Mouse (Mus musculus) midbrain, embryonic 14.5 days (tissue): Measurements from ENCODE around the gene Ccdc32. TPM values are rescaled to one million over a fixed set of nuclear protein-coding genes. Genes with fewer than 3 reads are reported as not detected.
A peak's percentile ranks its signal among the peaks of the same experiment; 100 is the strongest.

Experiments
- ATAC-seq: fragments of 200-750 bp; cut with Nextera tagmentation; 2 replicates; pipeline ENCODE4 v1.8.0; 2017; ENCODE audit warnings: moderate number of reproducible peaks, moderate library complexity; ENCODE audit not compliant: low FRiP score, low TSS enrichment
- DNase-seq: peaks from one replicate; pipeline ENCODE4 v3.0.0-alpha.2; 2015
- H3K27ac ChIP-seq: fragments of 300-500 bp; sonication (generic); replicated peaks from 2 replicates; pipeline ENCODE4 v1.5.1; 2014; ENCODE audit warnings: mild to moderate bottlenecking, low read depth, low read length, moderate library complexity
- H3K27me3 ChIP-seq: fragments of 300-500 bp; sonication (generic); 2 replicates; pipeline ENCODE4 v1.6.1; 2014; ENCODE audit warnings: low read length, control low read depth, mixed read lengths; ENCODE audit not compliant: control insufficient read depth, insufficient read depth
- H3K36me3 ChIP-seq: fragments of 300-500 bp; sonication (generic); 2 replicates; pipeline ENCODE4 v1.6.1; 2014; ENCODE audit warnings: low read length, control low read depth; ENCODE audit not compliant: control insufficient read depth, insufficient read depth
- H3K4me1 ChIP-seq: fragments of 300-500 bp; sonication (generic); 2 replicates; pipeline ENCODE4 v1.6.1; 2014; ENCODE audit warnings: mild to moderate bottlenecking, antibody characterized with exemption, low read length, control low read depth; ENCODE audit not compliant: control insufficient read depth, insufficient read depth
- H3K4me2 ChIP-seq: fragments of 300-500 bp; sonication (generic); 2 replicates; pipeline ENCODE4 v1.6.1; 2014; ENCODE audit warnings: mild to moderate bottlenecking, low read length, moderate library complexity
- H3K4me3 ChIP-seq: fragments of 300-500 bp; sonication (generic); replicated peaks from 2 replicates; pipeline ENCODE4 v1.5.1; 2014; ENCODE audit warnings: low read depth, low read length
- H3K9ac ChIP-seq: fragments of 300-500 bp; sonication (generic); replicated peaks from 2 replicates; pipeline ENCODE4 v1.6.1; 2014; ENCODE audit warnings: mild to moderate bottlenecking, low read length, moderate library complexity
- H3K9me3 ChIP-seq: fragments of 300-500 bp; sonication (generic); 2 replicates; pipeline ENCODE4 v1.6.1; 2016; ENCODE audit warnings: low read length, control low read depth, mixed read lengths; ENCODE audit not compliant: control insufficient read depth
- WGBS: fragments of 180-500 bp; shearing (Covaris S2); extraction: QIAGEN DNeasy Blood & Tissue Kit; methylation state at CpG from one replicate; pipeline ENCODE4 v1.1.7; 2014; 5-methylcytosine and 5-hydroxymethylcytosine counted together
- polyA plus RNA-seq: library from polyadenylated mRNA; unstranded; fragments of >200 nt; fragmentation: Nextera tagmentation; extraction: Ambion mirVana; gene quantifications from 2 replicates; pipeline ENCODE4 v1.2.1, GENCODE M21; 2014

Gene Ccdc32
- polyA plus RNA-seq, 1 experiment from 2014 or later: 37.0 TPM

DNA sequence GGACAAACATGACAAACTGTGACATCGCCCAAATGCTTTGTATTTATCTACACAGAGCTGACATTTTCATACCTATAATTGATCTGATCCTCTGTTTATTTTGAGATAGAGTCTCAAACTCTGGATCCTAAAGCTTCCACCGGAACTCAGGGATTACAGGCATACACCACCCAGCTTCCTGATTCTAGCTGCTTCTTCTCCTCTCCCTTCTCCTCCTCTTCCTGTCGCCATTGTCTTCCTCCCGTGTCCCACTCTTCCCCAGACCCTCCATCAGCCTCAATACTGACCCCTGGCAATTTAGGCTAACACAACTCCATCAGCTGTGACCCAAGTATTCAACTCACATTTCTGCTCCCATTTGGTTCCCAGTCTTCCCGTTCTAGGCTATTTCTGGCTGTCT is 52.3 kb downstream of the Ccdc32 start:
- Histone ChIP-seq H3K9me3 (no peaks in the 10 kb centered on the region), H3K4me3 (peak overlapping the region; percentile 57), H3K9ac (peak overlapping the region; percentile 73; the same call in 1 of the 2 replicates), H3K27ac (no peak overlapping the region), H3K36me3 (no peaks in the 10 kb centered on the region), H3K27me3 (peaks cover 42% of the 10 kb centered on the region), H3K4me2 (peak overlapping the region; percentile 87), H3K4me1 (peaks cover 6% of the 10 kb centered on the region)
- DNase-seq (no peak), ATAC-seq (no peak)
- 18% methylated on average over 5 of the region's 5 CpGs for WGBS

DNA sequence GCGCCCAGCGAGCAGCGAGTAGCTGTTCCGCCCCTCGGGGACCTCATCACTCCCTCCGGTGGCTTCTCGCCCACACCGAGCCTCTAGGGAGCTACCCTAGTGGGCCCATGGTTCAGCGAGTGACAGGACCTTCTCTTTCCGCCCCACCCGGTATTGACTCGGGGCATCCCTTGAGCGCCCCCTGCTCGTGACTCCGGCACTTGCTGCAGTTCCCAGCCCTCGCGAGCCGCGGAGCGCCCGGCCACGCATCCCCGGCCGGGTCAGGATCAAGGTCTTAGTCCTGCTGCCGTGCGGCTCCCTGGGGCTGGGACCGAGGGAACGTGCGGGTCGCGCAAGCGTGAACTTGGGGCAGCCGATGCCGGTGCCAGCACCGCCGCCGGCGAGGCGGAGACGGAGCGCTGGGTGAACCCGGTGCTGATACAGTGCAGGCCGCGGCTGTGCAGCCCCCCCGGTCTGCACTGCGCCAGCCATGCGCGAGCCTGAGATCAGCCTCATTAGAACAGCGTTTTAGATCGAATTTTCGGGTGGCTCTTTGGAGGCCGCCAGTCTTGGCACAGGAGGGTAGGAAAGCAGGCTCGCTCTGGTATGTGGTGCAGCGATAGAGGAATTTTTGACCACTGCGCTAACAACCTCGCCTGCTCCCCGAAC is 52.8 kb downstream of the Ccdc32 start:
- 2% methylated on average over 57 of the region's 57 CpGs for WGBS
- Histone ChIP-seq H3K36me3 (no peaks in the 10 kb centered on the region), H3K4me3 (peak overlapping the region; percentile 57), H3K4me2 (peak overlapping the region; percentile 87), H3K27me3 (peaks cover 42% of the 10 kb centered on the region), H3K27ac (no peak overlapping the region), H3K9me3 (no peaks in the 10 kb centered on the region), H3K9ac (peak overlapping the region; percentile 73), H3K4me1 (peaks cover 6% of the 10 kb centered on the region)
- ATAC-seq (peak; percentile 78), DNase-seq (peak; percentile 87)

DNA sequence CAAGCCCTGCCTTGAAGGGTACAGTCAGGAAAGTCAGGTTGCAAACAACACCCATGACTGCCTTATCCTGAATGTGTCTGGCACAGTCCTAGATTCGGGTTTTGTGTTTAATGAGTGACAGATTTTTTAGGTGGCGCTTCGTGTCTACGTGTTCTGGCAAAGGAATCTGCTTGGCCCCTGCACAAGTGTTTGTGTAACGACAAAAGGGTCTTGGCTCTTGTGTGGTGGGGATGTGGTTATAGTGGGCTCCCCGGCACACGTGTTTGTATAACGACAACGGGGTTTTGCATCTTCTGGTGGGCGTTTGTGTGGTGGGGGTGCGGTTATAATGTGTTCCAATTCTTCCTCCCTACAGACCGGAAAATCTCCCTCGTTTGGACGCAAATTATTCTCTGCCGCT is 53.3 kb downstream of the Ccdc32 start:
- Histone ChIP-seq H3K27ac (no peak overlapping the region), H3K4me1 (peaks cover 6% of the 10 kb centered on the region), H3K9me3 (no peaks in the 10 kb centered on the region), H3K4me3 (peak overlapping the region; percentile 57), H3K9ac (peak overlapping the region; percentile 73), H3K4me2 (peak overlapping the region; percentile 87), H3K36me3 (no peaks in the 10 kb centered on the region), H3K27me3 (peaks cover 42% of the 10 kb centered on the region)
- ATAC-seq (0 out of 2 replicates have a peak, but pooled peaks have one; percentile 19), DNase-seq (peak; percentile 51)
- 4% methylated on average over 15 of the region's 15 CpGs for WGBS

DNA sequence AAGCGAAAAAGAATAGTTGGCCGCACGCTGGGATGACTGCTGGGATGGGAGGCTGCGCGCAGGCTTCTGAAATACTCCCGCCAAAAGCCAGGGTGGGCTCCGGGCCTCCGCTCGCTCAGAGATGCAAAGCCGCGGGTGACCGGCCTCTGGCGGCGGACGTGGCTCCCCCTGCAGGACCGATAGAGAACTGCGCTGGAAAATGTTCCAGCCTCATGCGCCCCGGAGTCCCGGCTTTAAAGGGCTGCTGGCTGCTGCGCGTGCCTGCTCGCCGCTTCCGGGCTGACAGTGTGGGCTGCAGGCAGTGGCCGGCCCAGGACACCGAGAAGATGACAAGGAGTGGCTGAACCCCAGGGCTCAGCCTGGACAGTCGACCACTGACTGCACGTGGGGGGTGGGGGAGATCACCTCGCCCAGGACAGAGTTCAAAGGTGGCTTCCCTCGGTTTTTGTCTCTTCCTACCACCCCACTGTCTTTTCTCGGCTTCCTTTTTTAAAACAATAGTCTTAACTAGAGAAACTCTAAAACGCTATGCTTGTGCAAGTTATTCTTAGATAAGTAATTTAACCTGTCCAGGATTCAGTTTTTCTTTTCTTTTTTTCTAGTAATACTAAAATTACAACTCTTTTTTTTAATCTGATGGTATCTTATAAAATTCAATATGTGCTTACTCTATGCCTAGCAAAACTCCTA is 56.4 kb downstream of the Ccdc32 start:
- 1% methylated on average over 33 of the region's 33 CpGs for WGBS
- H3K4me3 ChIP-seq: peak overlapping the region; percentile 33
- H3K4me2 ChIP-seq: peak overlapping the region; percentile 68
- no peaks in the 10 kb centered on the region for H3K36me3 ChIP-seq
- peaks cover 6% of the 10 kb centered on the region for H3K4me1 ChIP-seq
- no peak overlapping the region for H3K27ac ChIP-seq
- peak overlapping the region; percentile 48; the same call in 1 of the 2 replicates for H3K9ac ChIP-seq
- H3K27me3 ChIP-seq: peaks cover 39% of the 10 kb centered on the region
- DNase-seq (peak; percentile 93), ATAC-seq (peak; percentile 69)
- H3K9me3 ChIP-seq: no peaks in the 10 kb centered on the region

DNA sequence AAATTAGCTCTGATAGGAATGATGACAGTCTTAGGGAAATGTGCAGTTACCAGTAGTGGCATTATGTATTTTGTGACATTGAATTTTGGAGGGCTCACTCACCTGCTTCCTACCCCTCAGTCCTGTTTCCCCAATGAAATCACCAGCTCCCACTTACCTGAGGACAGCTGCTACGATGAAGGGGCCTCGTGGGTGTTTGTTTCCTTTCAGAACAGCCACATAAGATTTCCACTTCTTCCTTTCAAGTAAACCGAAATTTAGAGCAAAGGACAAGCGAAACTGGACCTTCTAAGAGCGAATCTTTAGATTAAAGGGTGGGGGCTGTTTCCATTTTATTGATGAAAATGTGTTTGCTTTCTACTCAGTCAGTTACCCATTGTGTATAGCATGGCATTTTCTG is 57.1 kb downstream of the Ccdc32 start:
- H3K4me3 ChIP-seq: peak overlapping the region; percentile 33; the same call in 1 of the 2 replicates
- no peak for ATAC-seq
- H3K36me3 ChIP-seq: no peaks in the 10 kb centered on the region
- H3K4me2 ChIP-seq: peak overlapping the region; percentile 68
- no peak for DNase-seq
- H3K9me3 ChIP-seq: no peaks in the 10 kb centered on the region
- H3K4me1 ChIP-seq: peaks cover 6% of the 10 kb centered on the region
- H3K9ac ChIP-seq: no peak overlapping the region
- 78% methylated on average over 5 of the region's 5 CpGs for WGBS
- H3K27ac ChIP-seq: no peak overlapping the region
- H3K27me3 ChIP-seq: peaks cover 31% of the 10 kb centered on the region

DNA sequence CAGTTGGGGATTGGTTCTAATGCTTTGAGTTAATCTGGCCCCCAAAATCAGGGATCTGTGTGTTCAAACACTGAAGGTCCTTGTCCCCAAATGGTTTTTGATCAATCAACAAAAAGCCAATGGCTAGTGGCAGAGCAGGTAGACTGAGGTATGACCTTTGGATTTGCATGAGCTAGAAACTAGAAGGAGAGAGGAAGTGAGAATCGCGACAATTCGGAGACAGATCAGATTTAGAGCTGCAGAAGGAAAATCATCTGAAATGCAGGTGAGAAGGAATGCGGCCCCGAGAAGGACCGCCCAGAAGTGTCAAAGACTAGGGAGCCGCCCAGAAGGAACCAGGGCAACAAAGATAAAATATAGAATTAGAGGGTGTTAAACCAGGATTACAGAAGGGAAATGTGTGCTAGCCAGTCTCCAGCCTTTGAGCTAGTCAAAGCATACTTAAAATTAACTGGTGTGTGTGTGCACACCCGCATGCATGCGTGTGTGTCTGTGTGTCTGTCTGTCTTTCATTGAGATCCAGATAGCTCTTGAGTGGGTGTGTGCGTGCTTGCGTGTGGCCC is 59.5 kb downstream of the Ccdc32 start:
- Histone ChIP-seq H3K4me3 (no peak overlapping the region), H3K4me2 (no peak overlapping the region), H3K27me3 (peaks cover 15% of the 10 kb centered on the region), H3K27ac (no peak overlapping the region), H3K4me1 (no peaks in the 10 kb centered on the region), H3K9ac (no peak overlapping the region), H3K36me3 (no peaks in the 10 kb centered on the region), H3K9me3 (no peaks in the 10 kb centered on the region)
- DNase-seq (no peak), ATAC-seq (no peak)
- 89% methylated on average over 11 of the region's 11 CpGs for WGBS

Other genes starting within 250 kb of the Ccdc32 start
- gene Disp2, start 249.7 kb downstream of the Ccdc32 start, polyA plus RNA-seq: 49.8 and 50.4 TPM in 2 replicates
- gene Knstrn, start 215.4 kb downstream of the Ccdc32 start, polyA plus RNA-seq: 17.8 and 32.5 TPM in 2 replicates
- 32.0 and 33.8 TPM in 2 replicates for gene Ivd, start 167.4 kb downstream of the Ccdc32 start, polyA plus RNA-seq
- 2.0 and 5.2 TPM in 2 replicates for gene Bahd1, start 129.0 kb downstream of the Ccdc32 start, polyA plus RNA-seq
- gene Chst14, start 102.9 kb downstream of the Ccdc32 start, polyA plus RNA-seq: 3.0 and 7.1 TPM in 2 replicates
- gene Rpusd2, start 5.4 kb upstream of the Ccdc32 start, polyA plus RNA-seq: 4.5 and 5.0 TPM in 2 replicates
- gene Knl1, start 17.7 kb upstream of the Ccdc32 start, polyA plus RNA-seq: 7.1 and 11.4 TPM in 2 replicates
- 6.8 and 12.2 TPM in 2 replicates for gene Rad51, start 83.4 kb upstream of the Ccdc32 start, polyA plus RNA-seq
- 43.8 and 45.7 TPM in 2 replicates for gene Rmdn3, start 127.6 kb upstream of the Ccdc32 start, polyA plus RNA-seq
- gene Gchfr, start 138.4 kb upstream of the Ccdc32 start, polyA plus RNA-seq: 7.4 and 8.6 TPM in 2 replicates
- gene Gm14137, start 145.1 kb upstream of the Ccdc32 start, polyA plus RNA-seq: 0.43 and 0.90 TPM in 2 replicates
- gene Zfyve19, start 179.2 kb upstream of the Ccdc32 start, polyA plus RNA-seq: 57.3 and 58.7 TPM in 2 replicates
- gene Dnajc17, start 179.4 kb upstream of the Ccdc32 start, polyA plus RNA-seq: 21.8 and 27.8 TPM in 2 replicates
- gene Ppp1r14d, start 200.5 kb upstream of the Ccdc32 start, polyA plus RNA-seq: not detected in 2 replicates
- gene Spint1, start 208.0 kb upstream of the Ccdc32 start, polyA plus RNA-seq: 0.26 and 0.74 TPM in 2 replicates
- gene Rhov, start 241.9 kb upstream of the Ccdc32 start, polyA plus RNA-seq: 19.9 and 27.1 TPM in 2 replicates